Mouse (Mus musculus): ENCODE results near the gene Mcpt9. TPM values are rescaled to one million over a fixed set of nuclear protein-coding genes. Genes with fewer than 3 reads are reported as not detected.
"Not testable (repeated sequence)": the region's sequence is repeated elsewhere in the genome, so short reads cannot be mapped to it uniquely, and the experiment has no call there.

Mcpt9 gene
- 0.17 and 0.25 TPM in 2 replicates for total RNA-seq (2012; rRNA removed)
- 0.22 and 0.28 TPM in 2 replicates for total RNA-seq (2014; rRNA removed)
- polyA plus RNA-seq (2012; ENCODE audit: insufficient read length, low read depth) = 0.29 TPM in 1 of 2 replicates, not detected in the other

GRCm38 (mm10) chr14:56030395-56030794 lies at the start of gene Mcpt9:
Gene Mcpt9, minus strand, starts transcription at chr14:56030495.
- dilution Hi-C loops (cut with MboI; ENCODE audit: extremely low pct_ligation_motif_present, extremely low pct_unique_long_range_greater_than_20kb, low sequenced_read_pairs); H3K4me3 ChIP-seq (replicated peaks in 1 of 3; ENCODE audit: low read depth in 2 of 3, low read length in 2 of 3, poor library complexity in 1 of 3); DNase-seq (ENCODE audit: extremely low read depth); H3K9me3 ChIP-seq (replicated peaks; ENCODE audit: low read length); H3K9ac ChIP-seq (ENCODE audit: insufficient read depth, low read depth); H3K27ac ChIP-seq (ENCODE audit: insufficient read depth, low read depth); H3K27me3 ChIP-seq (replicated peaks); in situ Hi-C loops (cut with MboI; ENCODE audit: low pct_ligation_motif_present, low pct_unique_long_range_greater_than_20kb, low sequenced_read_pairs); H3K4me2 ChIP-seq (ENCODE audit: insufficient read depth, low read depth, poor library complexity, severe bottlenecking); H3K79me2 ChIP-seq (replicated peaks; ENCODE audit: control insufficient read depth, extremely low read depth, insufficient read depth, poor library complexity, severe bottlenecking); H3K36me3 ChIP-seq (replicated peaks in 1 of 2; ENCODE audit: control insufficient read depth in 1 of 2, insufficient read depth in 1 of 2, low read length in 1 of 2): not testable (repeated sequence)
- H3K4me1 ChIP-seq (ENCODE audit: control insufficient read depth in 1 of 2, insufficient read depth in 2 of 2) = peaks cover 15 to 23% of the 10 kb centered on the region in 2 experiments; a peak in 3 of 4 replicates

- H3K36me3 ChIP-seq (replicated peaks in 1 of 2; ENCODE audit: control insufficient read depth in 1 of 2, insufficient read depth in 1 of 2, low read length in 1 of 2); H3K79me2 ChIP-seq (replicated peaks; ENCODE audit: control insufficient read depth, extremely low read depth, insufficient read depth, poor library complexity, severe bottlenecking); H3K9me3 ChIP-seq (replicated peaks; ENCODE audit: low read length); H3K9ac ChIP-seq (ENCODE audit: insufficient read depth, low read depth); dilution Hi-C loops (cut with MboI; ENCODE audit: extremely low pct_ligation_motif_present, extremely low pct_unique_long_range_greater_than_20kb, low sequenced_read_pairs); H3K4me3 ChIP-seq (replicated peaks in 1 of 3; ENCODE audit: low read depth in 2 of 3, low read length in 2 of 3, poor library complexity in 1 of 3); H3K4me1 ChIP-seq (ENCODE audit: control insufficient read depth in 1 of 2, insufficient read depth in 2 of 2); in situ Hi-C loops (cut with MboI; ENCODE audit: low pct_ligation_motif_present, low pct_unique_long_range_greater_than_20kb, low sequenced_read_pairs); H3K4me2 ChIP-seq (ENCODE audit: insufficient read depth, low read depth, poor library complexity, severe bottlenecking); H3K27me3 ChIP-seq (replicated peaks); H3K27ac ChIP-seq (ENCODE audit: insufficient read depth, low read depth); DNase-seq (ENCODE audit: extremely low read depth): not testable (repeated sequence)
Observed at GRCm38 (mm10) chr14:56062213-56062612, 31.9 kb upstream of the Mcpt9 start, which contains the start of gene Mcpt4. Gene Mcpt4, minus strand, starts transcription at chr14:56062313.

GRCm38 (mm10) chr14:56057722-56058121 lies 27.4 kb upstream of the Mcpt9 start:
- no peak overlapping the region for H3K4me2 ChIP-seq (ENCODE audit: insufficient read depth, low read depth, poor library complexity, severe bottlenecking)
- H3K36me3 ChIP-seq (replicated peaks in 1 of 2; ENCODE audit: control insufficient read depth in 1 of 2, insufficient read depth in 1 of 2, low read length in 1 of 2) = no peaks in the 10 kb centered on the region
- H3K27ac ChIP-seq (ENCODE audit: insufficient read depth, low read depth) = no peak overlapping the region
- DNase-seq (ENCODE audit: extremely low read depth) = no peak
- in situ Hi-C loops (cut with MboI; ENCODE audit: low pct_ligation_motif_present, low pct_unique_long_range_greater_than_20kb, low sequenced_read_pairs) (no loop called here), dilution Hi-C loops (cut with MboI; ENCODE audit: extremely low pct_ligation_motif_present, extremely low pct_unique_long_range_greater_than_20kb, low sequenced_read_pairs) (no loop called here)
- H3K4me3 ChIP-seq (replicated peaks in 1 of 3; ENCODE audit: low read depth in 2 of 3, low read length in 2 of 3, poor library complexity in 1 of 3) = no peak overlapping the region
- H3K9me3 ChIP-seq (replicated peaks; ENCODE audit: low read length) = no peaks in the 10 kb centered on the region
- H3K4me1 ChIP-seq (ENCODE audit: control insufficient read depth in 1 of 2, insufficient read depth in 2 of 2) = peaks cover 5 to 10% of the 10 kb centered on the region in 2 experiments
- H3K79me2 ChIP-seq (replicated peaks; ENCODE audit: control insufficient read depth, extremely low read depth, insufficient read depth, poor library complexity, severe bottlenecking) = no peaks in the 10 kb centered on the region
- H3K9ac ChIP-seq (ENCODE audit: insufficient read depth, low read depth) = no peak overlapping the region
- no peaks in the 10 kb centered on the region for H3K27me3 ChIP-seq (replicated peaks)
- TF ChIP-seq TCF12 (IDR thresholded peaks at IDR 0.05; ENCODE audit: low read depth, low read length) (no peak), MAZ (IDR thresholded peaks at IDR 0.05; ENCODE audit: low read depth, low read length) (no peak), HCFC1 (IDR thresholded peaks at IDR 0.05; ENCODE audit: low read depth, low read length) (no peak), RAD21 (IDR thresholded peaks at IDR 0.05; ENCODE audit: low read depth, low read length) (no peak), USF1 (IDR thresholded peaks at IDR 0.05; ENCODE audit: low read depth, low read length) (no peak), ZC3H11A (IDR thresholded peaks at IDR 0.05; ENCODE audit: low read depth, low read length) (no peak), ELF1 (IDR thresholded peaks at IDR 0.05; ENCODE audit: low read depth, low read length) (no peak), POLR2A (IDR thresholded peaks at IDR 0.05; ENCODE audit: low read depth, low read length) (no peak), PAX5 (IDR thresholded peaks at IDR 0.05; ENCODE audit: low read length) (no peak), MXI1 (IDR thresholded peaks at IDR 0.05; ENCODE audit: low read depth, low read length) (no peak), ZMIZ1 (IDR thresholded peaks at IDR 0.05; ENCODE audit: low read depth, low read length) (no peak), ETS1 (conservative IDR thresholded peaks at IDR 0.05; ENCODE audit: low read depth, low read length) (no peak), CTCF (conservative IDR thresholded peaks at IDR 0.05 in 1 of 2, IDR thresholded peaks at IDR 0.05 in 1 of 2; ENCODE audit: low read depth in 2 of 2, low read length in 2 of 2) (no peak), MAFK (IDR thresholded peaks at IDR 0.05; ENCODE audit: insufficient replicate concordance, low read length) (no peak)
